Comparison of ENCODE assay signal across 11 mouse cellular contexts in the genomic region with DNA sequence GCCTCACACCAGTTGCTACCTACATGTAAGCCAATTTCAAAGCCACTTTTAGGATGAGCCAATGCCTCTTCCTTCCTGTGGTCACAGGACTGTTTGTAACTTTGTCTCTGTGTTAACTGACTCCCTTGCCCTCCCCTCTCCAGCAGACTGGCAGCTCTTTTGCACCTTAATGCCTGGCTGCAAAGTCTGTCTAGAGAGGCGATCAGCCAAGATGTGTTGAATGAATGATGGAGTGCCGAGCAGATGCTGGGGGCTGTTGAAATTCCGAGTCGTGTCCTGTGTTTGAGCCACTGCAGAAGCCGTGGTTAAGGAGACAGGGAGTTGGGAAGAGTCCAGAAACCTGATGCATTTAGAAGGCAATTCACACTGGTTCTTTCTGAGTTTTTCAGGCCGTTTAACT.
DNase-seq lines count a peak whose midpoint lies in the region; ATAC-seq and TF ChIP-seq lines count a peak whose summit lies in the region.
"Had no signal": no experiment of that assay in that cellular context is flagged by ENCODE, and none has a peak within 500 bp of the region (broad histone marks: within the 10 kb centered on the region; RNA-seq: fewer than 3 reads in every experiment).

No protein-coding gene starts in this region.

- H3K9ac ChIP-seq in hindbrain, embryonic 14.5 days = no peak overlapping the region
- H3K9ac ChIP-seq in hindbrain, embryonic 13.5 days = no peak overlapping the region
- H3K9ac ChIP-seq in stomach, embryonic 14.5 days (replicated peaks; ENCODE audit: low read depth, low read length) = no peak overlapping the region
- no peak overlapping the region for H3K9ac ChIP-seq in stomach, postnatal 0 days (ENCODE audit: low read length)
- no peak overlapping the region for H3K9ac ChIP-seq in forebrain, embryonic 16.5 days (replicated peaks; ENCODE audit: low read depth, low read length)

- TF ChIP-seq EP300 in stomach, postnatal 0 days (optimal IDR thresholded peaks at IDR 0.05) = no peak

- H3K27me3 ChIP-seq in hindbrain, embryonic 14.5 days (ENCODE audit: control insufficient read depth, insufficient read depth, low read length) = no peaks in the 10 kb centered on the region
- no peaks in the 10 kb centered on the region for H3K27me3 ChIP-seq in hindbrain, embryonic 13.5 days
- no peaks in the 10 kb centered on the region for H3K27me3 ChIP-seq in stomach, embryonic 14.5 days (ENCODE audit: control insufficient read depth, insufficient read depth, low read length)
- H3K27me3 ChIP-seq in stomach, postnatal 0 days (ENCODE audit: control insufficient read depth, insufficient read depth, low read length) = no peaks in the 10 kb centered on the region
- no peaks in the 10 kb centered on the region for H3K27me3 ChIP-seq in forebrain, embryonic 16.5 days (replicated peaks; ENCODE audit: control insufficient read depth, insufficient read depth, low read length)

- TF ChIP-seq CTCF in stomach, postnatal 0 days (IDR thresholded peaks at IDR 0.05; ENCODE audit: low read depth) = no peak

- DNase-seq in hindbrain, embryonic 14.5 days (ENCODE audit: low spot score) = no peak
- no peak for DNase-seq in stomach, postnatal 0 days (ENCODE audit: low spot score)
- DNase-seq in yolk sac, embryonic 10.5 days (ENCODE audit: low spot score) = peak; percentile 7
- no peak for DNase-seq in thymus, postnatal 14 days
- DNase-seq: layer of hippocampus, adult 9-11 months had no signal

- H3K4me3 ChIP-seq in hindbrain, embryonic 14.5 days (replicated peaks; ENCODE audit: low read length) = no peak overlapping the region
- H3K4me3 ChIP-seq in hindbrain, embryonic 13.5 days = no peak overlapping the region
- H3K4me3 ChIP-seq in stomach, embryonic 14.5 days (ENCODE audit: low read depth, low read length) = no peak overlapping the region
- H3K4me3 ChIP-seq in stomach, postnatal 0 days (ENCODE audit: low read depth, low read length) = no peak overlapping the region
- no peak overlapping the region for H3K4me3 ChIP-seq in forebrain, embryonic 16.5 days (replicated peaks; ENCODE audit: low read length)

- no peaks in the 10 kb centered on the region for H3K36me3 ChIP-seq in hindbrain, embryonic 14.5 days (replicated peaks; ENCODE audit: control insufficient read depth, insufficient read depth)
- H3K36me3 ChIP-seq in hindbrain, embryonic 13.5 days = no peaks in the 10 kb centered on the region
- H3K36me3 ChIP-seq in stomach, embryonic 14.5 days (ENCODE audit: control insufficient read depth, insufficient read depth, low read length) = no peaks in the 10 kb centered on the region
- H3K36me3 ChIP-seq in stomach, postnatal 0 days (ENCODE audit: control insufficient read depth, insufficient read depth, low read length) = no peaks in the 10 kb centered on the region
- no peaks in the 10 kb centered on the region for H3K36me3 ChIP-seq in forebrain, embryonic 16.5 days (ENCODE audit: control insufficient read depth, insufficient read depth)
- H3K36me3 ChIP-seq: G1E had no signal

- ATAC-seq in hindbrain, embryonic 14.5 days (ENCODE audit: low FRiP score) = peak; percentile 69
- no peak; the same call in 1 of the 2 replicates for ATAC-seq in hindbrain, embryonic 13.5 days (ENCODE audit: low FRiP score)
- ATAC-seq in stomach, embryonic 14.5 days (ENCODE audit: insufficient number of reproducible peaks, insufficient read depth, low FRiP score, low read depth) = peak; percentile 56; the same call in 1 of the 2 replicates
- no peak for ATAC-seq in stomach, postnatal 0 days (ENCODE audit: low FRiP score, low TSS enrichment)
- peak; percentile 81 for ATAC-seq in forebrain, embryonic 16.5 days
- ATAC-seq in erythroid progenitor cell, adult 5-6 weeks (replicated peaks; ENCODE audit: low FRiP score, poor library complexity, severe bottlenecking) = no peak

- H3K27ac ChIP-seq in hindbrain, embryonic 14.5 days = no peak overlapping the region
- no peak overlapping the region for H3K27ac ChIP-seq in hindbrain, embryonic 13.5 days
- H3K27ac ChIP-seq in stomach, embryonic 14.5 days (ENCODE audit: low read length) = no peak overlapping the region
- no peak overlapping the region for H3K27ac ChIP-seq in stomach, postnatal 0 days (replicated peaks)
- H3K27ac ChIP-seq in forebrain, embryonic 16.5 days (ENCODE audit: low read length) = no peak overlapping the region

- H3K4me2 ChIP-seq in hindbrain, embryonic 14.5 days (replicated peaks) = no peak overlapping the region
- no peak overlapping the region for H3K4me2 ChIP-seq in hindbrain, embryonic 13.5 days
- H3K4me2 ChIP-seq in stomach, embryonic 14.5 days (replicated peaks; ENCODE audit: low read depth, low read length) = no peak overlapping the region
- no peak overlapping the region for H3K4me2 ChIP-seq in stomach, postnatal 0 days (replicated peaks; ENCODE audit: low read depth)
- H3K4me2 ChIP-seq in forebrain, embryonic 16.5 days (ENCODE audit: low read length) = no peak overlapping the region
- H3K4me2 ChIP-seq: liver, embryonic 11.5 days had no signal

- 55% methylated on average over 6 of the region's 6 CpGs for WGBS in hindbrain, embryonic 14.5 days
- 64% methylated on average over 6 of the region's 6 CpGs for WGBS in hindbrain, embryonic 13.5 days
- 33% methylated on average over 6 of the region's 6 CpGs for WGBS in stomach, embryonic 14.5 days
- WGBS in stomach, postnatal 0 days = 26% methylated on average over 6 of the region's 6 CpGs
- WGBS in forebrain, embryonic 16.5 days = 19% methylated on average over 6 of the region's 6 CpGs

- no peaks in the 10 kb centered on the region for H3K4me1 ChIP-seq in hindbrain, embryonic 14.5 days (replicated peaks; ENCODE audit: control insufficient read depth, insufficient read depth, low read length)
- H3K4me1 ChIP-seq in hindbrain, embryonic 13.5 days (replicated peaks) = peaks cover 7% of the 10 kb centered on the region; the same call in 1 of the 2 replicates
- H3K4me1 ChIP-seq in stomach, embryonic 14.5 days (ENCODE audit: control insufficient read depth, insufficient read depth, low read length) = peaks cover 3% of the 10 kb centered on the region; the same call in 1 of the 2 replicates
- no peaks in the 10 kb centered on the region for H3K4me1 ChIP-seq in stomach, postnatal 0 days (replicated peaks; ENCODE audit: control insufficient read depth, insufficient read depth)
- peaks cover 35% of the 10 kb centered on the region for H3K4me1 ChIP-seq in forebrain, embryonic 16.5 days (replicated peaks; ENCODE audit: control insufficient read depth, insufficient read depth, low read length)

- H3K9me3 ChIP-seq in hindbrain, embryonic 14.5 days (ENCODE audit: control insufficient read depth, low read length) = no peaks in the 10 kb centered on the region
- no peaks in the 10 kb centered on the region for H3K9me3 ChIP-seq in hindbrain, embryonic 13.5 days
- no peaks in the 10 kb centered on the region for H3K9me3 ChIP-seq in stomach, embryonic 14.5 days (ENCODE audit: control insufficient read depth, low read depth, low read length)
- H3K9me3 ChIP-seq in stomach, postnatal 0 days (ENCODE audit: control insufficient read depth, low read length) = no peaks in the 10 kb centered on the region
- no peaks in the 10 kb centered on the region for H3K9me3 ChIP-seq in forebrain, embryonic 16.5 days (ENCODE audit: control insufficient read depth, low read length)

Comparison
In these comparisons a context has a peak if more than half of its experiments do, and no peak if none do; other contexts are left out.
1. ATAC-seq: peak in hindbrain, embryonic 14.5 days (single experiment), stomach, embryonic 14.5 days (single experiment) and forebrain, embryonic 16.5 days (single experiment); none in hindbrain, embryonic 13.5 days (single experiment), stomach, postnatal 0 days (single experiment) and erythroid progenitor cell, adult 5-6 weeks (single experiment).